In genomic region chr19:57117751-57118150, GRCm38 (mm10) we compare ENCODE assay signal across 9 mouse cellular contexts.
DNase-seq lines count a peak whose midpoint lies in the region; ATAC-seq and TF ChIP-seq lines count a peak whose summit lies in the region.
"Had no signal": no experiment of that assay in that cellular context is flagged by ENCODE, and none has a peak within 500 bp of the region (broad histone marks: within the 10 kb centered on the region; RNA-seq: fewer than 3 reads in every experiment).

No protein-coding gene starts in this region.

- H3K27me3 ChIP-seq in heart, embryonic 16.5 days (ENCODE audit: control insufficient read depth, insufficient read depth, low read length), result no peaks in the 10 kb centered on the region
- no peaks in the 10 kb centered on the region for H3K27me3 ChIP-seq in forebrain, embryonic 16.5 days (replicated peaks; ENCODE audit: control insufficient read depth, insufficient read depth, low read length)
- H3K27me3 ChIP-seq in midbrain, embryonic 11.5 days (ENCODE audit: control insufficient read depth, insufficient read depth, low read length), result no peaks in the 10 kb centered on the region; the same call in 1 of the 2 replicates

- peaks cover 60% of the 10 kb centered on the region for H3K4me1 ChIP-seq in heart, embryonic 16.5 days (ENCODE audit: control insufficient read depth, insufficient read depth, low read length)
- H3K4me1 ChIP-seq in bone marrow, adult 2 months (ENCODE audit: control insufficient read depth, insufficient read depth, low read length), result peaks cover 1% of the 10 kb centered on the region; the same call in 1 of the 2 replicates
- H3K4me1 ChIP-seq in forebrain, embryonic 16.5 days (replicated peaks; ENCODE audit: control insufficient read depth, insufficient read depth, low read length), result peaks cover 27% of the 10 kb centered on the region
- peaks cover 20% of the 10 kb centered on the region for H3K4me1 ChIP-seq in midbrain, embryonic 11.5 days (ENCODE audit: control insufficient read depth, insufficient read depth, low read length)

- 43% methylated on average over 6 of the region's 6 CpGs for WGBS in heart, embryonic 16.5 days
- 18% methylated on average over 6 of the region's 6 CpGs for WGBS in bone marrow, adult 2 months
- 19% methylated on average over 6 of the region's 6 CpGs for WGBS in forebrain, embryonic 16.5 days
- WGBS in midbrain, embryonic 11.5 days, result 18% methylated on average over 6 of the region's 6 CpGs

- no peak for DNase-seq in heart, postnatal 4 days
- peak; percentile 83 for DNase-seq in midbrain, embryonic 11.5 days (ENCODE audit: low spot score, missing footprints)
- no peak for DNase-seq in adrenal gland, postnatal 25 days
- no peak for DNase-seq in kidney, postnatal 25 days
- DNase-seq: right cerebral cortex, adult 18-20 months had no signal

- no peaks in the 10 kb centered on the region for H3K9me3 ChIP-seq in heart, embryonic 16.5 days (replicated peaks; ENCODE audit: control insufficient read depth, low read length)
- no peaks in the 10 kb centered on the region for H3K9me3 ChIP-seq in forebrain, embryonic 16.5 days (ENCODE audit: control insufficient read depth, low read length)
- no peaks in the 10 kb centered on the region for H3K9me3 ChIP-seq in midbrain, embryonic 11.5 days (ENCODE audit: control insufficient read depth, low read length)

- peaks cover 7% of the 10 kb centered on the region for H3K36me3 ChIP-seq in heart, embryonic 16.5 days (ENCODE audit: control insufficient read depth, insufficient read depth)
- no peaks in the 10 kb centered on the region for H3K36me3 ChIP-seq in forebrain, embryonic 16.5 days (ENCODE audit: control insufficient read depth, insufficient read depth)
- no peaks in the 10 kb centered on the region for H3K36me3 ChIP-seq in midbrain, embryonic 11.5 days (ENCODE audit: control insufficient read depth, insufficient read depth, low read length)

- no peak for TF ChIP-seq CTCF in bone marrow, adult 2 months (IDR thresholded peaks at IDR 0.05; ENCODE audit: control insufficient read depth, insufficient read depth, low read length)

- TF ChIP-seq POLR2A in bone marrow, adult 2 months (IDR thresholded peaks at IDR 0.05; ENCODE audit: borderline replicate concordance, control insufficient read depth, low read depth, low read length), result no peak

- peak overlapping the region; percentile 56 for H3K27ac ChIP-seq in heart, embryonic 16.5 days (ENCODE audit: low read length)
- peak overlapping the region; percentile 61; the same call in 1 of the 2 replicates for H3K27ac ChIP-seq in bone marrow, adult 2 months (ENCODE audit: control insufficient read depth, insufficient read depth, low read depth, low read length, poor library complexity)
- H3K27ac ChIP-seq in forebrain, embryonic 16.5 days (ENCODE audit: low read length), result no peak overlapping the region
- no peak overlapping the region for H3K27ac ChIP-seq in midbrain, embryonic 11.5 days (ENCODE audit: low read depth, low read length)

- H3K4me3 ChIP-seq in heart, embryonic 16.5 days (ENCODE audit: low read length), result peak overlapping the region; percentile 52
- H3K4me3 ChIP-seq in bone marrow, adult 2 months (replicated peaks; ENCODE audit: control insufficient read depth, low read depth, low read length), result peak overlapping the region; percentile 78
- no peak overlapping the region for H3K4me3 ChIP-seq in forebrain, embryonic 16.5 days (replicated peaks; ENCODE audit: low read length)
- H3K4me3 ChIP-seq in midbrain, embryonic 11.5 days (ENCODE audit: low read depth, low read length), result no peak overlapping the region

- peak overlapping the region; percentile 57 for H3K9ac ChIP-seq in heart, embryonic 16.5 days (ENCODE audit: low read length)
- no peak overlapping the region for H3K9ac ChIP-seq in forebrain, embryonic 16.5 days (replicated peaks; ENCODE audit: low read depth, low read length)
- no peak overlapping the region for H3K9ac ChIP-seq in midbrain, embryonic 11.5 days (ENCODE audit: low read length)

- ATAC-seq in heart, embryonic 16.5 days (replicated peaks; ENCODE audit: extremely low read depth, insufficient read depth, low FRiP score), result no peak
- no peak for ATAC-seq in forebrain, embryonic 16.5 days
- no peak for ATAC-seq in midbrain, embryonic 11.5 days (ENCODE audit: low FRiP score)
- ATAC-seq in megakaryocyte-erythroid progenitor cell, adult 5-6 weeks (replicated peaks; ENCODE audit: low FRiP score, low TSS enrichment, poor library complexity, severe bottlenecking), result no peak

- H3K4me2 ChIP-seq in heart, embryonic 16.5 days (ENCODE audit: low read depth, low read length), result peak overlapping the region; percentile 61
- H3K4me2 ChIP-seq in forebrain, embryonic 16.5 days (ENCODE audit: low read length), result peak overlapping the region; percentile 20; the same call in 1 of the 2 replicates
- peak overlapping the region; percentile 46; the same call in 1 of the 2 replicates for H3K4me2 ChIP-seq in midbrain, embryonic 11.5 days

Comparison
In these comparisons a context has a peak if more than half of its experiments do, and no peak if none do; other contexts are left out.
1. H3K27ac ChIP-seq: peak in heart, embryonic 16.5 days (single experiment) and bone marrow, adult 2 months (single experiment); none in forebrain, embryonic 16.5 days (single experiment) and midbrain, embryonic 11.5 days (single experiment).
2. H3K4me3 ChIP-seq: peak in heart, embryonic 16.5 days (single experiment) and bone marrow, adult 2 months (single experiment); none in forebrain, embryonic 16.5 days (single experiment) and midbrain, embryonic 11.5 days (single experiment).
3. Peak in every context shown above with its lines, with median percentiles within 50 percentile points of each other: H3K4me2 ChIP-seq.